Mouse (Mus musculus) central nervous system, embryonic 14 days (tissue): ENCODE data around the gene Ipo7. TPM values are rescaled to one million over a fixed set of nuclear protein-coding genes. Genes with fewer than 3 reads are reported as not detected.

Source experiments
- polyA plus RNA-seq: library from polyadenylated mRNA; depleted of rRNA; stranded (reverse); fragments of >200 nt; gene quantifications from 2 replicates; pipeline ENCODE4 v1.2.3, GENCODE M21; 2012; rRNA removed

Gene Ipo7
- 50.1 and 57.8 TPM in 2 replicates for polyA plus RNA-seq

GRCm38 (mm10) chr7:110018117-110018630 is at the start of gene Ipo7:
Gene Ipo7 (plus strand): TSS chr7:110018274.

GRCm38 (mm10) chr7:109986775-109987174 is 31.3 kb upstream of the Ipo7 start, which contains the start of gene Tmem41b:
Gene Tmem41b (minus strand): TSS chr7:109986929.

GRCm38 (mm10) chr7:110061199-110061751 is 43.2 kb downstream of the Ipo7 start, which contains the start of gene Zfp143:
Gene Zfp143 (plus strand): TSS chr7:110061217.

Other genes starting within 250 kb of the Ipo7 start
- gene Nrip3, start 236.2 kb upstream of the Ipo7 start, polyA plus RNA-seq, result 3.2 and 3.3 TPM in 2 replicates
- 0.58 and 1.4 TPM in 2 replicates for gene Scube2, start 152.6 kb upstream of the Ipo7 start, polyA plus RNA-seq
- 121 and 134 TPM in 2 replicates for gene Dennd5a, start 57.8 kb upstream of the Ipo7 start, polyA plus RNA-seq
- 43.3 and 46.8 TPM in 2 replicates for gene Tmem41b, start 31.3 kb upstream of the Ipo7 start, polyA plus RNA-seq
- 22.7 and 23.2 TPM in 2 replicates for gene Zfp143, start 42.9 kb downstream of the Ipo7 start, polyA plus RNA-seq
- gene Wee1, start 103.8 kb downstream of the Ipo7 start, polyA plus RNA-seq, result 14.5 and 16.2 TPM in 2 replicates
- 9.0 and 10.9 TPM in 2 replicates for gene Swap70, start 203.4 kb downstream of the Ipo7 start, polyA plus RNA-seq